Mouse (Mus musculus) hindbrain, embryonic 13.5 days (tissue): ENCODE measurements around the gene Kctd11. TPM values are rescaled to one million over a fixed set of nuclear protein-coding genes. Genes with fewer than 3 reads are reported as not detected.

Source experiments
- ATAC-seq: fragments of 200-750 bp; cut with Nextera tagmentation; 2 replicates; pipeline ENCODE4 v1.8.0; 2017; ENCODE audit warnings: moderate TSS enrichment; ENCODE audit not compliant: low FRiP score
- H3K27ac ChIP-seq: fragments of 300-500 bp; sonication (generic); 2 replicates; pipeline ENCODE4 v1.5.1; 2015; ENCODE audit warnings: inconsistent platforms, mild to moderate bottlenecking, moderate library complexity
- H3K27me3 ChIP-seq: fragments of 300-500 bp; sonication (generic); 2 replicates; pipeline ENCODE4 v1.6.1; 2015; ENCODE audit warnings: mild to moderate bottlenecking, inconsistent platforms
- H3K36me3 ChIP-seq: fragments of 300-500 bp; sonication (generic); 2 replicates; pipeline ENCODE4 v1.6.1; 2015; ENCODE audit warnings: mild to moderate bottlenecking, inconsistent platforms
- H3K4me1 ChIP-seq: fragments of 300-500 bp; sonication (generic); replicated peaks from 2 replicates; pipeline ENCODE4 v1.6.1; 2015; ENCODE audit warnings: inconsistent platforms
- H3K4me2 ChIP-seq: fragments of 300-500 bp; sonication (generic); 2 replicates; pipeline ENCODE4 v1.6.1; 2015; ENCODE audit warnings: inconsistent platforms, mild to moderate bottlenecking, moderate library complexity
- H3K4me3 ChIP-seq: fragments of 300-500 bp; sonication (generic); 2 replicates; pipeline ENCODE4 v1.5.1; 2015; ENCODE audit warnings: mild to moderate bottlenecking, inconsistent platforms
- H3K9ac ChIP-seq: fragments of 300-500 bp; sonication (generic); 2 replicates; pipeline ENCODE4 v1.6.1; 2015; ENCODE audit warnings: mild to moderate bottlenecking, inconsistent platforms
- H3K9me3 ChIP-seq: fragments of 300-500 bp; sonication (generic); 2 replicates; pipeline ENCODE4 v1.6.1; 2016; ENCODE audit warnings: inconsistent platforms
- WGBS: fragments of 180-500 bp; shearing (Covaris S2); methylation state at CpG from one replicate; pipeline ENCODE4 v1.1.7; 2015; 5-methylcytosine and 5-hydroxymethylcytosine counted together
- polyA plus RNA-seq: library from polyadenylated mRNA; unstranded; fragments of >200 nt; fragmentation: Nextera tagmentation; extraction: Ambion mirVana; gene quantifications from 2 replicates; pipeline ENCODE4 v1.2.1, GENCODE M21; 2015

Kctd11 gene
- polyA plus RNA-seq, 1 experiment from 2014 or later, result 2.5 TPM

GRCm38 (mm10) chr11:69909174-69909573, 28.0 kb upstream of the Kctd11 start:
- no peaks in the 10 kb centered on the region for H3K27me3 ChIP-seq
- no peak overlapping the region for H3K4me3 ChIP-seq
- H3K36me3 ChIP-seq, result peaks cover 93% of the 10 kb centered on the region
- no peak for ATAC-seq
- H3K9me3 ChIP-seq, result no peaks in the 10 kb centered on the region
- no peak overlapping the region for H3K27ac ChIP-seq
- H3K4me1 ChIP-seq, result peaks cover 10% of the 10 kb centered on the region
- no peak overlapping the region for H3K9ac ChIP-seq
- no peak overlapping the region for H3K4me2 ChIP-seq
- 92% methylated on average over 5 of the region's 5 CpGs for WGBS

GRCm38 (mm10) chr11:69908645-69909044, 27.4 kb upstream of the Kctd11 start:
- Histone ChIP-seq H3K27me3 (no peaks in the 10 kb centered on the region), H3K4me1 (peaks cover 9% of the 10 kb centered on the region), H3K36me3 (peaks cover 98% of the 10 kb centered on the region), H3K9ac (no peak overlapping the region), H3K9me3 (no peaks in the 10 kb centered on the region), H3K27ac (no peak overlapping the region), H3K4me2 (no peak overlapping the region), H3K4me3 (no peak overlapping the region)
- 94% methylated on average over 11 of the region's 11 CpGs for WGBS
- ATAC-seq, result no peak

GRCm38 (mm10) chr11:69904311-69904710, 23.1 kb upstream of the Kctd11 start:
- Histone ChIP-seq H3K36me3 (peaks cover 62% of the 10 kb centered on the region), H3K9ac (no peak overlapping the region), H3K4me3 (no peak overlapping the region), H3K4me1 (peaks cover 22% of the 10 kb centered on the region), H3K9me3 (no peaks in the 10 kb centered on the region), H3K27ac (no peak overlapping the region), H3K4me2 (no peak overlapping the region), H3K27me3 (no peaks in the 10 kb centered on the region)
- WGBS, result 98% methylated on average over 9 of the region's 9 CpGs
- no peak for ATAC-seq

GRCm38 (mm10) chr11:69902972-69903371, 21.8 kb upstream of the Kctd11 start:
- Histone ChIP-seq H3K4me1 (peaks cover 35% of the 10 kb centered on the region), H3K4me3 (peak overlapping the region; percentile 89), H3K36me3 (peaks cover 49% of the 10 kb centered on the region), H3K27me3 (no peaks in the 10 kb centered on the region), H3K9ac (peak overlapping the region; percentile 97), H3K4me2 (peak overlapping the region; percentile 94), H3K9me3 (no peaks in the 10 kb centered on the region), H3K27ac (no peak overlapping the region)
- ATAC-seq, result no peak
- 88% methylated on average over 13 of the region's 13 CpGs for WGBS

- peaks cover 41% of the 10 kb centered on the region for H3K36me3 ChIP-seq
- H3K4me1 ChIP-seq, result peaks cover 36% of the 10 kb centered on the region
- H3K9ac ChIP-seq, result peak overlapping the region; percentile 97
- ATAC-seq, result no peak
- peak overlapping the region; percentile 99 for H3K27ac ChIP-seq
- under 1% methylated on average over 34 of the region's 39 CpGs for WGBS
- no peaks in the 10 kb centered on the region for H3K9me3 ChIP-seq
- H3K27me3 ChIP-seq, result no peaks in the 10 kb centered on the region
- H3K4me3 ChIP-seq, result peak overlapping the region; percentile 89
- peak overlapping the region; percentile 94 for H3K4me2 ChIP-seq
Observed at GRCm38 (mm10) chr11:69901993-69902392, 20.8 kb upstream of the Kctd11 start.

- Histone ChIP-seq H3K36me3 (peaks cover 36% of the 10 kb centered on the region), H3K9ac (peak overlapping the region; percentile 97), H3K27ac (peak overlapping the region; percentile 99), H3K9me3 (no peaks in the 10 kb centered on the region), H3K4me2 (peak overlapping the region; percentile 94), H3K27me3 (no peaks in the 10 kb centered on the region), H3K4me1 (peaks cover 36% of the 10 kb centered on the region), H3K4me3 (peak overlapping the region; percentile 89)
- WGBS, result under 1% methylated on average over 42 of the region's 42 CpGs
- ATAC-seq, result peak; percentile 74
Observed at GRCm38 (mm10) chr11:69901406-69901846, 20.2 kb upstream of the Kctd11 start.

GRCm38 (mm10) chr11:69900471-69901405, 19.5 kb upstream of the Kctd11 start, which contains the start of the genes 2810408A11Rik and Neurl4:
TSS of gene 2810408A11Rik (minus strand) at chr11:69900987.
TSS of gene Neurl4 (plus strand) at chr11:69901072.
- peak; percentile 93 for ATAC-seq
- Histone ChIP-seq H3K9ac (peak within 1 kb of the TSS; percentile 97), H3K27me3 (no peaks in the 10 kb centered on the region), H3K27ac (peak within 1 kb of the TSS; percentile 99), H3K36me3 (peaks cover 29% of the 10 kb centered on the region), H3K4me3 (peak within 1 kb of the TSS; percentile 89), H3K4me2 (peak within 1 kb of the TSS; percentile 94), H3K4me1 (peaks cover 36% of the 10 kb centered on the region), H3K9me3 (no peaks in the 10 kb centered on the region)
- under 1% methylated on average over 38 of the region's 38 CpGs for WGBS

- Histone ChIP-seq H3K36me3 (peaks cover 21% of the 10 kb centered on the region), H3K9ac (peak overlapping the region; percentile 97), H3K4me2 (peak overlapping the region; percentile 94), H3K27ac (peak overlapping the region; percentile 99; the same call in 1 of the 2 replicates), H3K9me3 (no peaks in the 10 kb centered on the region), H3K4me1 (peaks cover 36% of the 10 kb centered on the region), H3K4me3 (peak overlapping the region; percentile 89), H3K27me3 (no peaks in the 10 kb centered on the region)
- ATAC-seq, result no peak
- 35% methylated on average over 4 of the region's 4 CpGs for WGBS
Observed at GRCm38 (mm10) chr11:69899870-69900269, 18.7 kb upstream of the Kctd11 start.

GRCm38 (mm10) chr11:69895291-69895690, 14.1 kb upstream of the Kctd11 start, which contains the start of gene Acap1:
TSS of gene Acap1 (minus strand) at chr11:69895539.
- Histone ChIP-seq H3K9ac (no peak within 1 kb of the TSS), H3K27me3 (0 out of 2 replicates have a peak, but pooled peaks cover 3% of the 10 kb centered on the region), H3K36me3 (peaks cover 3% of the 10 kb centered on the region; the same call in 1 of the 2 replicates), H3K4me3 (no peak within 1 kb of the TSS), H3K27ac (no peak within 1 kb of the TSS), H3K9me3 (no peaks in the 10 kb centered on the region), H3K4me2 (no peak within 1 kb of the TSS), H3K4me1 (peaks cover 21% of the 10 kb centered on the region)
- ATAC-seq, result no peak
- 84% methylated on average over 4 of the region's 4 CpGs for WGBS

GRCm38 (mm10) chr11:69894671-69895070, 13.5 kb upstream of the Kctd11 start:
- WGBS, result 80% methylated on average over 5 of the region's 5 CpGs
- Histone ChIP-seq H3K27me3 (0 out of 2 replicates have a peak, but pooled peaks cover 3% of the 10 kb centered on the region), H3K4me3 (no peak overlapping the region), H3K9me3 (no peaks in the 10 kb centered on the region), H3K9ac (no peak overlapping the region), H3K27ac (no peak overlapping the region), H3K4me1 (peaks cover 17% of the 10 kb centered on the region), H3K4me2 (no peak overlapping the region), H3K36me3 (peaks cover 3% of the 10 kb centered on the region; the same call in 1 of the 2 replicates)
- ATAC-seq, result no peak

- Histone ChIP-seq H3K4me3 (no peak overlapping the region), H3K27ac (no peak overlapping the region), H3K9ac (no peak overlapping the region), H3K4me2 (no peak overlapping the region), H3K9me3 (no peaks in the 10 kb centered on the region), H3K4me1 (no peaks in the 10 kb centered on the region; the same call in 1 of the 2 replicates), H3K27me3 (0 out of 2 replicates have a peak, but pooled peaks cover 3% of the 10 kb centered on the region), H3K36me3 (no peaks in the 10 kb centered on the region)
- WGBS, result 71% methylated on average over 4 of the region's 4 CpGs
- ATAC-seq, result no peak
Observed at GRCm38 (mm10) chr11:69891482-69891881, 10.3 kb upstream of the Kctd11 start.

GRCm38 (mm10) chr11:69886907-69887635, 5.9 kb upstream of the Kctd11 start:
- Histone ChIP-seq H3K4me2 (no peak overlapping the region), H3K27ac (no peak overlapping the region), H3K36me3 (no peaks in the 10 kb centered on the region), H3K27me3 (peaks cover 16% of the 10 kb centered on the region), H3K9me3 (no peaks in the 10 kb centered on the region), H3K4me3 (no peak overlapping the region), H3K4me1 (no peaks in the 10 kb centered on the region; the same call in 1 of the 2 replicates), H3K9ac (no peak overlapping the region)
- ATAC-seq, result no peak
- WGBS, result 77% methylated on average over 8 of the region's 8 CpGs
